Mouse (Mus musculus) ZHBTc4 (cell line): ENCODE results near the gene Zcrb1.
A peak's percentile ranks its signal among the peaks of the same experiment; 100 is the strongest.

Experiments
- DNase-seq: peaks from one replicate; pipeline ENCODE4 v3.0.0-alpha.2; 2011; ENCODE audit warnings: low read depth, low spot score

Zcrb1 gene

GRCm38 (mm10) chr15:93371838-93372237 lies 26.3 kb downstream of the Zcrb1 start:
- DNase-seq: no peak

GRCm38 (mm10) chr15:93368558-93368957 lies 29.6 kb downstream of the Zcrb1 start:
- DNase-seq: no peak

- no peak for DNase-seq
These were observed 32.6 kb downstream of the Zcrb1 start for GRCm38 (mm10) chr15:93365561-93365960.

- no peak for DNase-seq
These were observed 39.6 kb downstream of the Zcrb1 start for GRCm38 (mm10) chr15:93358346-93359095.

GRCm38 (mm10) chr15:93340630-93341379 lies 57.3 kb downstream of the Zcrb1 start:
- DNase-seq: no peak

- DNase-seq: peak; percentile 93
These were observed 61.0 kb downstream of the Zcrb1 start, which contains the start of gene Yaf2 for GRCm38 (mm10) chr15:93336925-93337761. Gene Yaf2 (minus strand): TSS chr15:93336935.

- no peak for DNase-seq
These were observed 61.5 kb downstream of the Zcrb1 start for GRCm38 (mm10) chr15:93336658-93336924.
